Mouse (Mus musculus) ES-E14 (cell line): ENCODE measurements at regions not wholly inside any gene's neighbourhood (a gene's known extent, or its start where the extent isn't known, plus 50 kb on each side); places are given as distances from the start of the nearest gene placed in this dataset.

Experiments
- DNase-seq: peaks from one replicate; pipeline ENCODE4 v3.0.0-alpha.2; 2013; ENCODE audit warnings: low read depth, low spot score
- H3K27ac ChIP-seq: 2 replicates; pipeline ENCODE4 v1.5.1; 2012; ENCODE audit warnings: low read depth, mild to moderate bottlenecking, low read length, moderate library complexity, mixed read lengths; ENCODE audit not compliant: poor library complexity, insufficient read depth, severe bottlenecking
- H3K36me3 ChIP-seq: 2 replicates; pipeline ENCODE4 v1.6.1; 2012; ENCODE audit warnings: mild to moderate bottlenecking, low read length, moderate library complexity, mixed read lengths; ENCODE audit not compliant: control insufficient read depth, poor library complexity, insufficient read depth, severe bottlenecking
- H3K4me1 ChIP-seq, 2 experiments: fragments of 150-350 bp in 1 of 2; sonication (generic) in 1 of 2; 2 replicates each; pipeline ENCODE4 v1.6.1; 2012; ENCODE audit warnings: low read length in 2 of 2, mild to moderate bottlenecking in 1 of 2, mixed read lengths in 1 of 2; ENCODE audit not compliant: control insufficient read depth in 2 of 2, insufficient read depth in 2 of 2, poor library complexity in 1 of 2
- H3K4me3 ChIP-seq, 2 experiments: fragments of 150-350 bp in 1 of 2; sonication (generic) in 1 of 2; 2 replicates each; pipeline ENCODE4 v1.5.1; 2012; ENCODE audit warnings: low read length in 2 of 2, low read depth in 1 of 2, mild to moderate bottlenecking in 1 of 2, mixed read lengths in 1 of 2; ENCODE audit not compliant: insufficient read depth in 1 of 2, poor library complexity in 1 of 2, severe bottlenecking in 1 of 2
- H3K9ac ChIP-seq: 2 replicates; pipeline ENCODE4 v1.6.1; 2012; ENCODE audit warnings: low read depth, mild to moderate bottlenecking, low read length, mixed read lengths; ENCODE audit not compliant: poor library complexity, insufficient read depth, severe bottlenecking
- H3K9me3 ChIP-seq: fragments of 150-350 bp; sonication (generic); 2 replicates; pipeline ENCODE4 v1.6.1; 2012; ENCODE audit warnings: low read depth, mild to moderate bottlenecking, low read length; ENCODE audit not compliant: control insufficient read depth, insufficient read depth
- CHD2 ChIP-seq: IDR thresholded peaks from 2 replicates; pipeline ENCODE4 v1.6.1; 2014; ENCODE audit warnings: mild to moderate bottlenecking, low read depth, low read length, inconsistent platforms
- HCFC1 ChIP-seq: IDR thresholded peaks from 2 replicates; pipeline ENCODE4 v1.6.1; 2012; ENCODE audit warnings: low read length, inconsistent platforms, borderline replicate concordance; ENCODE audit not compliant: insufficient read depth
- MAFK ChIP-seq: IDR thresholded peaks from 2 replicates; pipeline ENCODE4 v1.6.1; 2014; ENCODE audit warnings: mild to moderate bottlenecking, low read depth, low read length, inconsistent platforms; ENCODE audit not compliant: insufficient read depth
- ZC3H11A ChIP-seq: IDR thresholded peaks from 2 replicates; pipeline ENCODE4 v1.6.1; 2012; ENCODE audit warnings: low read depth, mild to moderate bottlenecking, inconsistent platforms, low read length, borderline replicate concordance
- ZNF384 ChIP-seq: IDR thresholded peaks from 2 replicates; pipeline ENCODE4 v1.6.1; 2012; ENCODE audit warnings: low read depth, low read length, inconsistent platforms
- in situ Hi-C, 2 experiments: fragments of 600-800 bp; cut with MboI; formaldehyde crosslinking; loops; one replicate each; pipeline ENCODE4 v1.15.1; 2025; ENCODE audit warnings: low sequenced_read_pairs in 2 of 2, inconsistent platforms in 1 of 2; ENCODE audit not compliant: unreplicated experiment in 2 of 2

GRCm38 (mm10) chr4:31499888-31500287 lies 464.0 kb upstream of the Map3k7 start:
- Histone ChIP-seq H3K9me3 (no peaks in the 10 kb centered on the region), H3K9ac (no peak overlapping the region), H3K4me3 (no peak overlapping the region), H3K36me3 (no peaks in the 10 kb centered on the region), H3K27ac (no peak overlapping the region), H3K4me1 (no peaks in the 10 kb centered on the region)
- in situ Hi-C loops: no loop called here
- no peak for TF ChIP-seq CHD2
- no peak for TF ChIP-seq ZC3H11A
- TF ChIP-seq HCFC1: no peak
- no peak for TF ChIP-seq MAFK
- no peak for TF ChIP-seq ZNF384
- no peak for DNase-seq

GRCm38 (mm10) chr4:31500432-31500831 lies 463.5 kb upstream of the Map3k7 start:
- Histone ChIP-seq H3K27ac (no peak overlapping the region), H3K4me1 (no peaks in the 10 kb centered on the region), H3K9me3 (no peaks in the 10 kb centered on the region), H3K36me3 (no peaks in the 10 kb centered on the region), H3K4me3 (no peak overlapping the region), H3K9ac (no peak overlapping the region)
- DNase-seq: no peak
- TF ChIP-seq ZC3H11A (no peak), ZNF384 (no peak), HCFC1 (no peak), CHD2 (no peak), MAFK (no peak)
- in situ Hi-C loops: no loop called here

- no peak overlapping the region for H3K27ac ChIP-seq
- H3K9ac ChIP-seq: no peak overlapping the region
- no peak overlapping the region for H3K4me3 ChIP-seq
- no peaks in the 10 kb centered on the region for H3K9me3 ChIP-seq
- no peak for DNase-seq
- H3K4me1 ChIP-seq: no peaks in the 10 kb centered on the region
- TF ChIP-seq HCFC1: no peak
- TF ChIP-seq ZC3H11A: no peak
- no peak for TF ChIP-seq MAFK
- no peaks in the 10 kb centered on the region for H3K36me3 ChIP-seq
- in situ Hi-C loops: no loop called here
These were observed 438.2 kb upstream of the Map3k7 start for GRCm38 (mm10) chr4:31525638-31526207.

- DNase-seq: no peak
- H3K9ac ChIP-seq: no peak overlapping the region
- no peaks in the 10 kb centered on the region for H3K36me3 ChIP-seq
- TF ChIP-seq ZC3H11A (no peak), HCFC1 (no peak), ZNF384 (no peak), CHD2 (no peak)
- no peak overlapping the region for H3K4me3 ChIP-seq
- H3K27ac ChIP-seq: no peak overlapping the region
- in situ Hi-C loops: no loop called here
- no peaks in the 10 kb centered on the region for H3K9me3 ChIP-seq
- no peaks in the 10 kb centered on the region for H3K4me1 ChIP-seq
These were observed 427.1 kb upstream of the Map3k7 start for GRCm38 (mm10) chr4:31536811-31537210.

- DNase-seq: no peak
- Histone ChIP-seq H3K9me3 (no peaks in the 10 kb centered on the region), H3K36me3 (no peaks in the 10 kb centered on the region), H3K4me3 (no peak overlapping the region), H3K9ac (no peak overlapping the region), H3K4me1 (peaks cover 0 to 2% of the 10 kb centered on the region in 2 experiments; a peak in 1 of 4 replicates), H3K27ac (no peak overlapping the region)
- TF ChIP-seq HCFC1 (no peak), CHD2 (no peak), ZNF384 (no peak), ZC3H11A (no peak)
- in situ Hi-C loops: no loop called here
These were observed 410.0 kb upstream of the Map3k7 start for GRCm38 (mm10) chr4:31553780-31554394.
